Mouse (Mus musculus) G1E (cell line): Measurements from ENCODE around the gene Lhx3.

ENCODE experiments used
- CTCF ChIP-seq: IDR thresholded peaks from 2 replicates; pipeline ENCODE4 v1.5.1; 2012; ENCODE audit warnings: low read depth, low read length, inconsistent platforms, mixed read lengths
- TAL1 ChIP-seq: conservative IDR thresholded peaks from 2 replicates; pipeline ENCODE4 v1.6.1; 2012; ENCODE audit warnings: low read depth, low read length, inconsistent platforms, mixed read lengths

DNA sequence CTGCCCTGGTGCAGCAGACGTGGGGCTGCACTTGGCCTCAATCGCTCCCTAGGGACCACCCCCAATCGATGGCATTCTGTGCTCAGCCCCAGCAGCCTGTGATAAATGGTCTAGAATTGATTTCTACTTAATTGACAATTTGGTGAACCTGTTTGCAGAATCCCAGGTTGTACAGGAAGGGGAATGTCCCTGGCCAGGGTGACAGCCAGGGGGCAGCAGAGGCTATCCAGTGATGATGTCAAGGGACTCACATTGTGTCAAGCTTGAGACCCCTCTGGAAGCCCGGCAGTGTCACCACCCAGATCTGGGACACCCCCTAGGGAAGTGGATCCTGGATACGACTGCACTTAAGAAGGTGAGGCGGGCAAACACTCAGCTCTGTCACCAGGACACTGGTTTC, 25.4 kb downstream of the Lhx3 start:
- peak; percentile 13; the same call in 1 of the 2 replicates for TF ChIP-seq CTCF
- no peak for TF ChIP-seq TAL1
